Mouse (Mus musculus) MEL (cell line): ENCODE measurements around the gene Olfr286. TPM values are rescaled to one million over a fixed set of nuclear protein-coding genes. Genes with fewer than 3 reads are reported as not detected.
A peak's percentile ranks its signal among the peaks of the same experiment; 100 is the strongest.

ENCODE experiments used
- DNase-seq: peaks from one replicate; pipeline ENCODE4 v3.0.0; 2011; ENCODE audit warnings: low read depth, low spot score
- H3K27ac ChIP-seq: 2 replicates; pipeline ENCODE4 v1.5.1; 2012; ENCODE audit warnings: low read depth, mild to moderate bottlenecking, control low read depth, low read length, moderate library complexity; ENCODE audit not compliant: control insufficient read depth
- H3K27me3 ChIP-seq, 2 experiments: fragments of 150-350 bp in 1 of 2; sonication (generic) in 1 of 2; 2 replicates each; pipeline ENCODE4 v1.6.1; 2012; ENCODE audit warnings: low read length in 2 of 2, mild to moderate bottlenecking in 2 of 2, improper control_type of control experiment in 1 of 2, moderate library complexity in 1 of 2; ENCODE audit not compliant: insufficient read depth in 2 of 2, control insufficient read depth in 1 of 2
- H3K36me3 ChIP-seq, 2 experiments: 2 replicates each; pipeline ENCODE4 v1.6.1; 2012 to 2014; ENCODE audit warnings: low read length in 2 of 2, improper control_type of control experiment in 1 of 2, inconsistent platforms in 1 of 2, mild to moderate bottlenecking in 1 of 2; ENCODE audit not compliant: insufficient read depth in 2 of 2, control insufficient read depth in 1 of 2
- H3K4me1 ChIP-seq, 2 experiments: fragments of 150-350 bp in 1 of 2; sonication (generic) in 1 of 2; 2 replicates each; pipeline ENCODE4 v1.6.1; 2012; ENCODE audit warnings: low read length in 2 of 2, improper control_type of control experiment in 1 of 2, mild to moderate bottlenecking in 1 of 2; ENCODE audit not compliant: insufficient read depth in 2 of 2, control insufficient read depth in 1 of 2
- H3K4me3 ChIP-seq, 2 experiments: fragments of 150-350 bp in 1 of 2; sonication (generic) in 1 of 2; 2 replicates each; pipeline ENCODE4 v1.5.1; 2012; ENCODE audit warnings: low read depth in 2 of 2, low read length in 2 of 2, mild to moderate bottlenecking in 2 of 2, moderate library complexity in 2 of 2, control low read depth in 1 of 2, improper control_type of control experiment in 1 of 2; ENCODE audit not compliant: control insufficient read depth in 1 of 2, insufficient read depth in 1 of 2
- H3K79me2 ChIP-seq: 2 replicates; pipeline ENCODE4 v1.6.1; 2012; ENCODE audit warnings: mild to moderate bottlenecking, low read length, moderate library complexity; ENCODE audit not compliant: control insufficient read depth, poor library complexity, insufficient read depth
- H3K9ac ChIP-seq: 2 replicates; pipeline ENCODE4 v1.6.1; 2012; ENCODE audit warnings: low read depth, mild to moderate bottlenecking, control low read depth, low read length, moderate library complexity; ENCODE audit not compliant: control insufficient read depth, poor library complexity, severe bottlenecking
- H3K9me3 ChIP-seq: fragments of 150-350 bp; sonication (generic); replicated peaks from 2 replicates; pipeline ENCODE4 v1.6.1; 2012; ENCODE audit warnings: mild to moderate bottlenecking, low read length, improper control_type of control experiment, moderate library complexity; ENCODE audit not compliant: insufficient read depth
- ELF1 ChIP-seq: IDR thresholded peaks from 2 replicates; pipeline ENCODE4 v1.6.1; 2014; ENCODE audit warnings: low read depth, mild to moderate bottlenecking, inconsistent platforms, low read length, improper control_type of control experiment, moderate library complexity
- EP300 ChIP-seq, 2 experiments: IDR thresholded peaks; 2 replicates each; pipeline ENCODE4 v1.6.1; 2011; ENCODE audit warnings: improper control_type of control experiment in 2 of 2, low read length in 2 of 2, low read depth in 1 of 2, mild to moderate bottlenecking in 1 of 2
- GABPA ChIP-seq: IDR thresholded peaks from 2 replicates; pipeline ENCODE4 v1.6.1; 2012; ENCODE audit warnings: low read depth, mild to moderate bottlenecking, inconsistent platforms, low read length, improper control_type of control experiment, moderate library complexity
- GATA1 ChIP-seq: IDR thresholded peaks from 2 replicates; pipeline ENCODE4 v1.6.1; 2011; ENCODE audit warnings: low read depth, low read length, improper control_type of control experiment
- HCFC1 ChIP-seq: IDR thresholded peaks from 2 replicates; pipeline ENCODE4 v1.6.1; 2012; ENCODE audit warnings: low read depth, mild to moderate bottlenecking, inconsistent platforms, low read length, improper control_type of control experiment, moderate library complexity
- JUND ChIP-seq: IDR thresholded peaks from 2 replicates; pipeline ENCODE4 v1.6.1; 2011; ENCODE audit warnings: low read depth, mild to moderate bottlenecking, improper control_type of control experiment, low read length
- KAT2A ChIP-seq: conservative IDR thresholded peaks from 2 replicates; pipeline ENCODE4 v1.6.1; 2012; ENCODE audit warnings: low read depth, low read length, improper control_type of control experiment, inconsistent platforms
- MAX ChIP-seq: IDR thresholded peaks from 2 replicates; pipeline ENCODE4 v1.6.1; 2011; ENCODE audit warnings: low read length, improper control_type of control experiment
- MEF2A ChIP-seq: IDR thresholded peaks from 2 replicates; pipeline ENCODE4 v1.6.1; 2014; ENCODE audit warnings: low read depth, mild to moderate bottlenecking, inconsistent platforms, low read length, improper control_type of control experiment; ENCODE audit not compliant: poor library complexity, insufficient replicate concordance, severe bottlenecking; ENCODE audit errors: extremely low read depth
- MXI1 ChIP-seq: IDR thresholded peaks from 2 replicates; pipeline ENCODE4 v1.6.1; 2011; ENCODE audit warnings: mild to moderate bottlenecking, low read depth, low read length, improper control_type of control experiment
- MYB ChIP-seq: IDR thresholded peaks from 2 replicates; pipeline ENCODE4 v1.6.1; 2011; ENCODE audit warnings: mild to moderate bottlenecking, low read depth, low read length, improper control_type of control experiment
- MYC ChIP-seq: IDR thresholded peaks from 2 replicates; pipeline ENCODE4 v1.6.1; 2011; ENCODE audit warnings: low read depth, mild to moderate bottlenecking, low read length, improper control_type of control experiment, moderate library complexity
- NRF1 ChIP-seq: IDR thresholded peaks from 2 replicates; pipeline ENCODE4 v1.6.1; 2014; ENCODE audit warnings: low read depth, mild to moderate bottlenecking, inconsistent platforms, low read length, improper control_type of control experiment, moderate library complexity; ENCODE audit not compliant: poor library complexity, insufficient read depth, severe bottlenecking
- SIN3A ChIP-seq: IDR thresholded peaks from 2 replicates; pipeline ENCODE4 v1.6.1; 2012; ENCODE audit warnings: low read length, improper control_type of control experiment, inconsistent platforms
- TAL1 ChIP-seq: IDR thresholded peaks from 2 replicates; pipeline ENCODE4 v1.6.1; 2012; ENCODE audit warnings: mild to moderate bottlenecking, inconsistent platforms, low read length, moderate library complexity, mixed read lengths
- TCF12 ChIP-seq: IDR thresholded peaks from 2 replicates; pipeline ENCODE4 v1.6.1; 2014; ENCODE audit warnings: low read depth, mild to moderate bottlenecking, inconsistent platforms, low read length, improper control_type of control experiment, moderate library complexity
- UBTF ChIP-seq: IDR thresholded peaks from 2 replicates; pipeline ENCODE4 v1.6.1; 2012; ENCODE audit warnings: low read depth, mild to moderate bottlenecking, inconsistent platforms, low read length, improper control_type of control experiment, moderate library complexity, borderline replicate concordance; ENCODE audit not compliant: insufficient read depth
- ZNF384 ChIP-seq: IDR thresholded peaks from 2 replicates; pipeline ENCODE4 v1.6.1; 2012; ENCODE audit warnings: low read depth, mild to moderate bottlenecking, inconsistent platforms, low read length, improper control_type of control experiment
- polyA plus RNA-seq, 2 experiments: library from polyadenylated mRNA; stranded (reverse) in 1 of 2; unstranded in 1 of 2; fragments of >175 nt in 1 of 2; fragments of >200 nt in 1 of 2; gene quantifications; 2 replicates each; pipeline versions ENCODE4 v1.2.1 to v1.2.4; 2012; ENCODE audit warnings: low replicate concordance in 2 of 2, low read depth in 1 of 2; ENCODE audit not compliant: insufficient read length in 2 of 2, insufficient read depth in 1 of 2, missing spikeins in 1 of 2
- total RNA-seq: library from RNA; depleted of rRNA; stranded (reverse); fragments of 300-350 nt; gene quantifications from 2 replicates; pipeline ENCODE4 v1.2.3, GENCODE M21; 2012; rRNA removed

Gene Olfr286
- total and polyA plus RNA-seq, 3 experiments: 0.04 TPM; not detected in 2

DNA sequence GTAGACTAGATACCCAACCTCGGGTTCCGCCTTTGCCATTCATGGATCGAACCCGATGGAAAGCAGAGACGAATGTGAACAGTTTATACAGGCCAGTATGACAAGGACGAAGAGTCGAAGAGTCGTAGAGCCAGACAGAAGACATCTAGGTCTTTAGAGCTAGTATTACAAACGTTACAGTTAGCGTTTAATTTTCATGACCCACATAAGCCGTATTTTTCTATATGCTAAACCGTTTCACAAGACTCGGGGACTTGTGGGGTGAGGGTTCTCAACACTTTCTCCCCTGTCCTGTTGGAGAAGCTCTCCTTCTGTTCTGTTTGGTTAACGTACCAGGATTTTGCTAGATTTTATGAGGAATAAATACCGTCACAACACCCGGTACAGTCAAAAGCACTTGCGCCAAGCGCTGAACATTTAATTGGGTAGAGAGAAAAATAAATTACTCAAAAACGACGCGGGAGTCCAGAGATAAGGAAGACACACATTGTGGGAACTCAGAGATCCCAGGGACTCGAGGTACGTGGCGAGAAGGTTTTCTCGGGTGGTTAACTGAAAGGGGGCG lies 53.6 kb downstream of the Olfr286 start:
- Histone ChIP-seq H3K4me1 (peaks cover 0 to 8% of the 10 kb centered on the region in 2 experiments; a peak in 3 of 4 replicates), H3K9ac (peak overlapping the region; percentile 16), H3K27ac (no peak overlapping the region), H3K9me3 (no peaks in the 10 kb centered on the region), H3K36me3 (peaks cover 0 to 5% of the 10 kb centered on the region in 2 experiments; a peak in 1 of 4 replicates), H3K27me3 (peaks cover 14% of the 10 kb centered on the region in 2 experiments), H3K4me3 (peak overlapping the region; percentile 28 to 62), H3K79me2 (no peaks in the 10 kb centered on the region)
- 0 out of 2 replicates have a peak, but pooled peaks have one; percentile 82 for TF ChIP-seq SIN3A
- TF ChIP-seq MYB: 0 out of 2 replicates have a peak, but pooled peaks have one; percentile 50
- TF ChIP-seq JUND: no peak
- TF ChIP-seq NRF1: no peak
- no peak for TF ChIP-seq UBTF
- peak; percentile 56 to 62; a peak in 3 of 4 replicates for TF ChIP-seq EP300 (IDR thresholded peaks at IDR 0.05; ENCODE audit: low read depth in 1 of 2, low read length in 2 of 2)
- TF ChIP-seq GATA1: peak; percentile 62
- peak; percentile 54; the same call in 1 of the 2 replicates for TF ChIP-seq MYC
- peak; percentile 45; the same call in 1 of the 2 replicates for TF ChIP-seq MXI1
- no peak; the same call in 1 of the 2 replicates for TF ChIP-seq ZNF384
- peak; percentile 55; the same call in 1 of the 2 replicates for TF ChIP-seq TCF12
- TF ChIP-seq MAX: peak; percentile 24; the same call in 1 of the 2 replicates
- TF ChIP-seq KAT2A: no peak
- TF ChIP-seq GABPA: no peak
- TF ChIP-seq HCFC1: 0 out of 2 replicates have a peak, but pooled peaks have one; percentile 7
- DNase-seq: no peak

GRCm38 (mm10) chr15:98177320-98177719 lies 56.9 kb downstream of the Olfr286 start:
- H3K79me2 ChIP-seq: no peaks in the 10 kb centered on the region
- TF ChIP-seq TAL1 (no peak), GABPA (no peak), ELF1 (no peak), MEF2A (no peak), ZNF384 (no peak)
- DNase-seq: no peak
- no peak overlapping the region for H3K4me3 ChIP-seq
- H3K27me3 ChIP-seq: peaks cover 6 to 7% of the 10 kb centered on the region in 2 experiments
- peaks cover 0 to 5% of the 10 kb centered on the region in 2 experiments; a peak in 1 of 4 replicates for H3K36me3 ChIP-seq
- no peak overlapping the region for H3K27ac ChIP-seq
- H3K9me3 ChIP-seq: no peaks in the 10 kb centered on the region
- H3K4me1 ChIP-seq: peaks cover 0 to 7% of the 10 kb centered on the region in 2 experiments; a peak in 3 of 4 replicates
- no peak overlapping the region for H3K9ac ChIP-seq

Other genes with a start within 250 kb of the Olfr286 start
- gene Col2a1, start 229.8 kb downstream of the Olfr286 start, total RNA-seq: 0.04 TPM in 1 of 2 replicates, not detected in the other
- under 1 TPM in 1 of 2 experiments, not detected in 1; 0.04 TPM for gene Col2a1, start 229.8 kb downstream of the Olfr286 start, polyA plus RNA-seq
- gene Pfkm, start 141.9 kb downstream of the Olfr286 start, total RNA-seq: 96.0 and 150 TPM in 2 replicates
- gene Pfkm, start 141.9 kb downstream of the Olfr286 start, polyA plus RNA-seq: 100 to 1,000 TPM in 1 of 2 experiments, not detected in 1; 125 TPM
- 34.1 and 41.4 TPM in 2 replicates for gene Senp1, start 140.7 kb downstream of the Olfr286 start, total RNA-seq
- gene Senp1, start 140.7 kb downstream of the Olfr286 start, polyA plus RNA-seq: 10 to 100 TPM in 1 of 2 experiments, not detected in 1; 96.5 TPM
- 28.7 and 33.1 TPM in 2 replicates for gene Asb8, start 68.8 kb downstream of the Olfr286 start, total RNA-seq
- gene Asb8, start 68.8 kb downstream of the Olfr286 start, polyA plus RNA-seq: 10 to 100 TPM in 1 of 2 experiments, not detected in 1; 38.2 TPM
- not detected in 2 replicates for gene Ccdc184, start 67.3 kb downstream of the Olfr286 start, total RNA-seq
- gene Ccdc184, start 67.3 kb downstream of the Olfr286 start, polyA plus RNA-seq: under 1 TPM in 1 of 2 experiments, not detected in 1; 0.52 TPM
- gene Olfr288, start 38.9 kb downstream of the Olfr286 start, total RNA-seq: not detected in 2 replicates
- gene Olfr288, start 38.9 kb downstream of the Olfr286 start, polyA plus RNA-seq: not detected
- gene Gm44579, start 13.5 kb downstream of the Olfr286 start, total RNA-seq: not detected in 2 replicates
- gene Gm44579, start 13.5 kb downstream of the Olfr286 start, polyA plus RNA-seq: not detected
- not detected in 2 replicates for gene Olfr287, start 13.4 kb downstream of the Olfr286 start, total RNA-seq
- not detected for gene Olfr287, start 13.4 kb downstream of the Olfr286 start, polyA plus RNA-seq
- gene H1fnt, start 22.8 kb upstream of the Olfr286 start, total RNA-seq: not detected in 2 replicates
- not detected for gene H1fnt, start 22.8 kb upstream of the Olfr286 start, polyA plus RNA-seq
- not detected in 2 replicates for gene Zfp641, start 61.7 kb upstream of the Olfr286 start, total RNA-seq
- gene Zfp641, start 61.7 kb upstream of the Olfr286 start, polyA plus RNA-seq: not detected
- gene Olfr285, start 82.9 kb upstream of the Olfr286 start, total RNA-seq: 0.07 TPM in 1 of 2 replicates, not detected in the other
- under 1 TPM in 1 of 2 experiments, not detected in 1; 0.01 TPM for gene Olfr285, start 82.9 kb upstream of the Olfr286 start, polyA plus RNA-seq
- not detected in 2 replicates for gene Olfr284, start 106.5 kb upstream of the Olfr286 start, total RNA-seq
- not detected for gene Olfr284, start 106.5 kb upstream of the Olfr286 start, polyA plus RNA-seq
- gene Olfr283, start 146.5 kb upstream of the Olfr286 start, total RNA-seq: 0.20 and 0.46 TPM in 2 replicates
- under 1 TPM in 1 of 2 experiments, not detected in 1; 0.11 TPM for gene Olfr283, start 146.5 kb upstream of the Olfr286 start, polyA plus RNA-seq
- not detected in 2 replicates for gene Olfr282, start 196.8 kb upstream of the Olfr286 start, total RNA-seq
- gene Olfr282, start 196.8 kb upstream of the Olfr286 start, polyA plus RNA-seq: under 1 TPM in 1 of 2 experiments, not detected in 1; 0.18 TPM
- 0.08 TPM in 1 of 2 replicates, not detected in the other for gene Olfr281, start 218.1 kb upstream of the Olfr286 start, total RNA-seq
- under 1 TPM in 1 of 2 experiments, not detected in 1; 0.40 TPM for gene Olfr281, start 218.1 kb upstream of the Olfr286 start, polyA plus RNA-seq
- gene OR5BS1P, start 235.4 kb upstream of the Olfr286 start, total RNA-seq: 0.04 TPM in 1 of 2 replicates, not detected in the other
- not detected for gene OR5BS1P, start 235.4 kb upstream of the Olfr286 start, polyA plus RNA-seq
- not detected in 2 replicates for gene Lalba, start 248.3 kb upstream of the Olfr286 start, total RNA-seq
- gene Lalba, start 248.3 kb upstream of the Olfr286 start, polyA plus RNA-seq: not detected